Mouse (Mus musculus): Measurements from ENCODE around the gene Mtmr4.

Mtmr4 gene

DNA sequence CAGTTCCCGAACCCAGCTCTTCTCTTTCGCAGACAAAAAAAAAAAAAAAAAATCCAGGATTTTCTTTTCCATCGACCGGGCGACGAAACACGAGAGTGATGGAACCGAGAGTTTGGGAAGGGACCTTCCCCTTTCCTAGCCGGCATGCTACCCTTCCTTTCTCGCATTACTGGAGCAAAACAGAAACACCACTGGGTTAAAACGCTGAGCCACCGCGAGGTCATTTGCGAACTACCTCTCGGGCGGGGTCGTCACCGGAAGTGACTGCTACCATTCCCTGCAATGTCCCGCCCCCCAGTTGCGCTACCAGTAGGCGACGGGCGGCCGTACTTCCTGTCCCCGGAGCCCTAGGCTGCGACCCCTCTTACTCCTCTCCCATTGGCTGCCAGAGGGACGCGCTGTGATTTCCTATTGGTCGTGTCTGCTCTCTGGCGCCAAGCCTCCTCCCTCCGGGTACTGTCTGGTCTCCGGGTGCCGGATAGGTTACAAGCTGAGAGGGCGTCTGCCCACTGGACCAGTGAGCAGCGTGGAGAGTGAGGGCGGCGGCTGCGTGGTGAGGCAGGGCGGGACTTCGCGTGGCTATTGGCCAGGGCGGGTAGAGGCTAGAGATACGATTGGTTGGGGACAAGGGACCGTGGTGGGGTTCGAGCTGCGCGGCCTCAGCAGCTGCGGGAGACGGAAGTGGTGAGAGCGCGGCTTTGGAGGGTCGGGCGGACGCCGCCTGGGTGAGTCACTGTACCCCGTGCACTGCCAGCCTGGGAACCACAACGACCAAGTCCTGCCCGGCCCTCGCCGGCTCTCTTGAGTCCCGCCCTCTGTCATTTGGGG lies at the start of gene Mtmr4:
Gene Mtmr4 (plus strand): TSS at position 637 of the 828 bp plus-strand sequence.
- DNase-seq (ENCODE audit: low spot score in 2 of 2): peak; percentile 95 to 96

- no peak for DNase-seq (ENCODE audit: low spot score in 2 of 2)
These were observed 49.7 kb upstream of the Mtmr4 start for GRCm38 (mm10) chr11:87542285-87542684.

DNA sequence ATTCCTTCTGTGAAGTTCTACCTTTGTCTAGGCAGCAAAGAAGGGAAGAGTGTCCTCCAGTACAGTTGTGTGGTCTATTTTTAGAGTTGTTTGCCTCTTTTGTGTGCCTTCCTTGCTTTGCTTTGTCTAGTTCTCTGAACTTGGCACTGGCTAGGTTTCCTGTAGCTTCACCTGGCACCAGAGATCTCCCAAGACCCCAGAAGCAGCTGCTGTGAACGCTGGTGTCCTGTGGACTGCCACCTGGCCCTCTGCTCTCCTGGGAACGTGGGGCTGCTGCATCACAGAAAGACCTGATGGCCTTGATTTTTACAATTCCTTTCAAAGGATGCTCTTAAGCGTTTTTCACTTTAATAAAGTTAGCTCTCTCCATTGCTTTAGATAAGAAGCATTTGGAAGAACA lies 49.1 kb upstream of the Mtmr4 start:
- no peak for DNase-seq (ENCODE audit: low spot score in 2 of 2)

DNA sequence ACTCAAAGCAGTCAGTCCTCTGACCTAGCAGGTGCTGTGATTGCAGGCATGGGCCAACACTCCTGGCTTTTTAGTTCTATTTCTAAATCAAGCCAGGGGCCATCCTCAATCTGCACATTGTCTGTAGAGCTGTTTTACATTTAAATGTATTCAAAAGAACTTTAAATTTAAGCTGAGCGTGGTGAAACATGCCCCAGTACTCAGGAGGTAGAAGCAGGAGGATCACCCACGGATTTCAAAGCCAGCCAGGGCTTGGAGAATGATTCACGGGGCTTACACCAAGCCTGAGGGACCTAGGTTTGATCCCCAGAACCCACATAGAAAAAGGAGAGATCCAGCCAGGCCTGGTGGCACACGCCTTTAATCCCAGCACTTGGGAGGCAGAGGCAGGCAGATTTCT lies 38.6 kb upstream of the Mtmr4 start:
- DNase-seq (ENCODE audit: low spot score in 2 of 2): no peak

- DNase-seq (ENCODE audit: low spot score in 2 of 2): no peak
These were observed 37.6 kb upstream of the Mtmr4 start for GRCm38 (mm10) chr11:87554386-87554785.

- no peak for DNase-seq (ENCODE audit: low spot score in 2 of 2)
These were observed 36.8 kb upstream of the Mtmr4 start for GRCm38 (mm10) chr11:87555106-87555703.

DNA sequence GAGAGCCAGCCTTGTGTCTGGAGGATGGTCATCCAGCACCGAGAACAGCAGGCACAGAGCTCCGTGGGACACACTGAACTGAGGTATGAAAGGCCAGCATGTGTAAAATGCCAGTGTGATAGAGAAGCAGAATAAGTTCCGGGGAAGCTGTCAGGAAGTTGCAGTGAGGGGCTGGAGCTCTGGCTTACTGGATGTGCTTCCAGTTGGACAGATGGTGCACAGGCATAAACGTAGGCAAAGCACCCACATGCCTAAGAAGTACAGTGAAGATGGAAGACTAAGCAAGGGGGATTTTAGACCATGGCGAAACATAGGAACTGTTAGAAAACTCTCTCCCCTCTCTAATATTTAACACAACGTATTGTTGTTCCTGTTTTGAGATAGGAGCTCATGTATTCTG lies 30.8 kb upstream of the Mtmr4 start:
- no peak for DNase-seq (ENCODE audit: low spot score in 2 of 2)

DNA sequence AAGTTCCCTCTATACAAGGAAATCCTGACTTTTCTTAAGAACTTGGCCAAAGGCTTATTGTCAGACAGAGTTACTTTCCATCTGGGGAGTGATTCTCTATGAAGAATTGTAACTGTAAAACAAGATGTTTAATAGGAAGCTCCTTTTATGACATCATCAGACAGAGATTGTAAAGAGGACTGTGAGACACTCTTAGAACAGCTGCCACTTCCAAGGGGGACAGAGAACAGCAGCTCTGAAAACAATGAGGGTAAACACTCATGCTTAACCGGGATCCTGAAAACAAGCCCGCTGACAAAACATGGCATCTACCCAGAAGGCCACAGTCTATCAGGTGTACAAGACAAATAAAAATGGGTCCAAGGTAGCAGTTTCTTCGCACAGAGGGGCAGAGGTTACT lies 25.5 kb upstream of the Mtmr4 start, which contains the start of gene Gm11492:
Gene Gm11492 (plus strand): TSS at position 153 of the 400 bp plus-strand sequence.
- no peak for DNase-seq (ENCODE audit: low spot score in 2 of 2)

- DNase-seq (ENCODE audit: low spot score in 2 of 2): no peak
These were observed 23.6 kb upstream of the Mtmr4 start, which contains the start of gene Sept4 for GRCm38 (mm10) chr11:87568255-87568953. TSS of gene Sept4 (plus strand) at chr11:87568903.

- DNase-seq (ENCODE audit: low spot score in 2 of 2): no peak
These were observed 21.2 kb upstream of the Mtmr4 start for GRCm38 (mm10) chr11:87570743-87571142.

DNA sequence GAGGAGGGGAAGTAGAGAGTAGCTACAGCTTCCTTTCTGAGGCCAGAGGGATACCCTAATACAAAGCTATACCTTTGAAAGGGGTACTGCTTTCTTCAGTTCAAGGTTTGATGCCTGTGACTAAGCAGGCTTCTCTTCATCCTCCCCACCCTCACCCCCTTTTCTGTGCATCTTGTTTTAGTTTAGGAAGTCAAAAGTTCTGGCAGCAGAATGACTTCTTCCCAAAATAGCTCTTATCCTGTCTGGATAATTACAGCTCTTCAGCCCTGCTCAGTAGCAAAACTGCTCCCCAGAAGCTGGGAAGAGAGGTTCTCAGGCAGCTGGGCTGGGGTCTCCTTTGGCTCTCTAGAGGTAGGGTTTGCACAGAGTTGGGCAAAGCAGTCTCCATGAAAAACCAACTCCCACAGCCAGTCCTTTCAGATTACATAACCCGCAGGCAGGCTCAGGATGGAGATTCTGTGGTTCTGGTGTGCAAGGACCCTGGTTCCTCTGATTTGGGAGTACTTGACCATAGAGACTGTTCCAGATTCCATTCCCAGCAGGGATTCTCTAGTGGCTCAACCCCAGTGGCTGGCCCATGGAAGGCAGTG lies 20.5 kb upstream of the Mtmr4 start:
- DNase-seq (ENCODE audit: low spot score in 2 of 2): no peak

DNA sequence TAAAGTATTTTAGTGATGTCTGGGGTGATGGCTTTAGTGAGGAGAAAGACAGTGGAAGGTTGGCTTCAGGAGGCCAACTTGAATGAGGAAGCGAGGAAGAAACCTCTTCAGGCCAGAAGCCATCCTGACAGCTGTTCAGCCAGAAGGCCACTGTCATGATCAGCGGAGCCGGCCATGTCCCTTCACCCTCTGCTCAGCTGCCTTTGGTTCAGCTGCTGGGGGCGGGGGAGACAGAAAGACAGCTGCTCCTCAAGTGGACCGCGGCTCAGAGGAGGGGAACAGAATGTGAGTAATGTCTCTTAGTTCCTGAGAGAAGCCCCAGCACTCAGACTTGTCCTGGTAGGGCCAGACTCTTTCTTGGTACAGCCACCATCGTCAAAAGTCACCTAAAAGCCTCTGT lies 18.2 kb upstream of the Mtmr4 start:
- DNase-seq (ENCODE audit: low spot score in 2 of 2): no peak

DNA sequence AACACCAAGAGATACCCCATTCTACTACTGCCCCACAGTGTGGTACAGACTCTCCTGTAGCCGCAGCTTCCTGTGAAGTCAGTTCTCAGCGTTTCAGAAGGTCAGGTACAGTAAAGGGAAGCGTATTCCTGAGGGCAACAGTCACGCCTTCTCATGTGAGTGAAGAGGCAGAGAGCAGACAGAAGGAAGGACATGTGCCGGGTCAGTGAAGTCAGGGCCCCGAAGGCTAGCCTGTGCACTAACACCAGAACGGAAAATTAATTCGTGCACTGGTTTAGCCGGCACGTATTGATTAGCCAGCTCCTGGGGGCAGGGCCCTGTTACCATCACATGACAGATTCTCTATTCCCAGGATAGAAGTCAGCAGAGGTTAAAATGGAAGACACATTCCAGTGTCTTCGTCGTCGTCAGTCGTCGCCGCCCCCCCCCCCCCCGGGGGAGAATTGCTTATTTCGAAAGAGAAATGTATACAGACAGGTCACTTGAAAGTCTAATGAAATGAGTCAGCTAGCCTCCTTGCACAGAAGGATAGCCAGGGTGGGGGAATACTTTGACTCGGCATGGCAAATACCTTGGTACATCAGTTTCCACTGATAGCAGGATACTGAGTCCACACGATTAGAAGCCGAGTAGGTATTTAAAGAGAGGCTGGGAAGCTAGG lies 17.3 kb upstream of the Mtmr4 start:
- no peak for DNase-seq (ENCODE audit: low spot score in 2 of 2)

DNA sequence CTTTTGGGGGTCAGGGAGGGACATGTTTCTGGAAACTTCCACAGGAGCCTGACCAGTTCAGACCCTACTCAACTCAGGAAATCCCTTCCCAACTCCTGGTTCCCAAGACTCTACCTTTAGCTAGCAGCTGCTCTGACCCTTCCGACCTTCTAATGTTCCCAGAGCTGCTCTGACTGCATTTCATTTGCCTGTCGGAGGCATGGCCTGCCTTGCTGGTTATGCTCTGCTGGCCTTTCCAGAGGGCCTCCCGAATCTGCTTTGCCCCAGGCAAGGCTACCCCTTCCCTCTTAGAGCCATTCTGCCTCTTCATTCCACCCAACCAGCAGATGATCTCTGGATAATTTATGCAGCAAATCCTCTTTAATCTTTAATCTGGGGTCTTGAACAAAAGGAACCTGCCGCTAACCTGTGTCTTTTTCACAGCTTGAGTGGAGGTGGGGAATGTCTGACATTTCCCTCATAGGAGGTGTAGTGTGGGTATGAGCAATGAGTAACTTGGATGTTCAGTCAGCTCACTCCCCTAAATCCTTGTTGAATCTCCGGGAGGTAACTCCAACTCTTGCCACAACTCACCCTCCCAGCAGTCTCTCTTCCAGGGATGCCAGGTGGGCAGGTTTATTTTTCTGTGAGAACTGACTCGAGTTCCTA lies 14.2 kb upstream of the Mtmr4 start:
- DNase-seq (ENCODE audit: low spot score in 2 of 2): no peak

- DNase-seq (ENCODE audit: low spot score in 2 of 2): peak; percentile 41 to 47
These were observed 13.6 kb upstream of the Mtmr4 start for GRCm38 (mm10) chr11:87578249-87578962.

DNA sequence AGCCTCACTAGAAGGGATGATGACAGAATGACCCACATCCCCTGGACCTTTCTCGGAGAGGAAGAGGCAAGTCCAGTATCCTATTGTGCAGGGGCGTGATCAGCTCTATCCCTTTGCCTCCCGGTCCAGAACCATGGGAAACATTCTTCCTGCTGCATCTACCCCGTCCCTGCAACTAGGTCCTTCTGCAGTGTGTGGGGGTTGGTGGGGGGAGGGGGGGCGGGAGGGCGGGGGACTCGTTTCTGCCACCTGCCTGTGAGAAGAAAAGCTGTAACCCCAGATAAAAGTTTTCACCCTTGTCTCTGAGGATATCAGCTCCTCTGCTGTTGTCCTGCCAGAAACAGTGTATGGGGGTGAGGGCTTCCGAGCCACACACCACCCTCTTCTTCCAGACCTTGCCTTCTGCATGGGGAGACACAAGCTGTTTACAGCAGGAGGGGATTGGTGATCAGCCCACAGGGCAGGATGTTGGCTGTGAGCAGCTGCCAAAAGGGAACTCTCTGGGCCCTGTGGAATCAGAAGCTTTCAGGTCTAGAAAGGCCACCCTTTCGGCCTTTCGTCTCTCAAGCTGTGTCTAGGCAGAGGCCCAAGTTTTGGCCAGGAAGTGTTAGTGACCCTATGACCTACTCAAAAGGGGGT lies 12.9 kb upstream of the Mtmr4 start:
- no peak for DNase-seq (ENCODE audit: low spot score in 2 of 2)

- no peak for DNase-seq (ENCODE audit: low spot score in 2 of 2)
These were observed 12.2 kb upstream of the Mtmr4 start for GRCm38 (mm10) chr11:87579713-87580112.

- no peak for DNase-seq (ENCODE audit: low spot score in 2 of 2)
These were observed 11.3 kb upstream of the Mtmr4 start for GRCm38 (mm10) chr11:87580543-87581085.

GRCm38 (mm10) chr11:87581161-87581865 lies 10.6 kb upstream of the Mtmr4 start:
- DNase-seq (ENCODE audit: low spot score in 2 of 2): no peak
